ENCODE assay signal across 18 mouse cellular contexts in genomic region chr13:112853710-112854316, GRCm38 (mm10). TPM values are rescaled to one million over a fixed set of nuclear protein-coding genes. Genes with fewer than 3 reads are reported as not detected.
A peak's percentile ranks its signal among the peaks of the same experiment; 100 is the strongest.
DNase-seq lines count a peak whose midpoint lies in the region; ATAC-seq and TF ChIP-seq lines count a peak whose summit lies in the region.
"Had no signal": no experiment of that assay in that cellular context is flagged by ENCODE, and none has a peak within 500 bp of the region (broad histone marks: within the 10 kb centered on the region; RNA-seq: fewer than 3 reads in every experiment).

No protein-coding gene starts in this region.

- WGBS in forebrain, embryonic 11.5 days, result 31% methylated on average over 17 of the region's 17 CpGs
- WGBS in forebrain, postnatal 0 days, result 25% methylated on average over 17 of the region's 17 CpGs
- 50% methylated on average over 17 of the region's 17 CpGs for WGBS in midbrain, embryonic 10.5 days
- WGBS in midbrain, postnatal 0 days, result 48% methylated on average over 17 of the region's 17 CpGs
- WGBS in forebrain, embryonic 15.5 days, result 15% methylated on average over 17 of the region's 17 CpGs
- WGBS in intestine, postnatal 0 days, result 62% methylated on average over 17 of the region's 17 CpGs

- H3K9me3 ChIP-seq in forebrain, embryonic 11.5 days (ENCODE audit: control insufficient read depth, low read length), result no peaks in the 10 kb centered on the region
- no peaks in the 10 kb centered on the region for H3K9me3 ChIP-seq in forebrain, postnatal 0 days (ENCODE audit: low read length)
- no peaks in the 10 kb centered on the region for H3K9me3 ChIP-seq in midbrain, embryonic 10.5 days (replicated peaks)
- no peaks in the 10 kb centered on the region for H3K9me3 ChIP-seq in midbrain, postnatal 0 days (ENCODE audit: low read length)
- H3K9me3 ChIP-seq in forebrain, embryonic 15.5 days, result no peaks in the 10 kb centered on the region
- no peaks in the 10 kb centered on the region for H3K9me3 ChIP-seq in intestine, postnatal 0 days (ENCODE audit: control insufficient read depth)
- H3K9me3 ChIP-seq: embryonic facial prominence, embryonic 10.5 days; heart, embryonic 13.5 days; limb, embryonic 13.5 days had no signal

- no peak overlapping the region for H3K9ac ChIP-seq in forebrain, embryonic 11.5 days (ENCODE audit: low read length)
- no peak overlapping the region for H3K9ac ChIP-seq in forebrain, postnatal 0 days
- no peak overlapping the region for H3K9ac ChIP-seq in midbrain, postnatal 0 days (replicated peaks; ENCODE audit: low read length, poor library complexity, severe bottlenecking)
- no peak overlapping the region for H3K9ac ChIP-seq in forebrain, embryonic 15.5 days (replicated peaks)
- H3K9ac ChIP-seq in intestine, postnatal 0 days (ENCODE audit: low read depth, low read length), result no peak overlapping the region
- H3K9ac ChIP-seq: heart, embryonic 13.5 days; limb, embryonic 13.5 days; liver, embryonic 14.5 days had no signal

- no peaks in the 10 kb centered on the region; the same call in 1 of the 2 replicates for H3K4me1 ChIP-seq in forebrain, embryonic 11.5 days (replicated peaks; ENCODE audit: control insufficient read depth, insufficient read depth, low read length)
- H3K4me1 ChIP-seq in forebrain, postnatal 0 days (ENCODE audit: insufficient read depth), result no peaks in the 10 kb centered on the region
- H3K4me1 ChIP-seq in midbrain, embryonic 10.5 days, result peaks cover 17% of the 10 kb centered on the region
- H3K4me1 ChIP-seq in midbrain, postnatal 0 days (ENCODE audit: insufficient read depth, low read length), result no peaks in the 10 kb centered on the region
- 0 out of 2 replicates have a peak, but pooled peaks cover 3% of the 10 kb centered on the region for H3K4me1 ChIP-seq in forebrain, embryonic 15.5 days
- H3K4me1 ChIP-seq in intestine, postnatal 0 days (replicated peaks; ENCODE audit: control insufficient read depth, insufficient read depth, low read length), result no peaks in the 10 kb centered on the region
- H3K4me1 ChIP-seq: heart, embryonic 13.5 days; limb, embryonic 13.5 days had no signal

- peak; percentile 68 for ATAC-seq in forebrain, embryonic 11.5 days (replicated peaks; ENCODE audit: low FRiP score)
- no peak for ATAC-seq in forebrain, postnatal 0 days
- ATAC-seq in midbrain, postnatal 0 days (ENCODE audit: low FRiP score), result no peak
- peak; percentile 57; the same call in 1 of the 2 replicates for ATAC-seq in forebrain, embryonic 15.5 days (replicated peaks)
- ATAC-seq in intestine, postnatal 0 days, result peak; percentile 41; the same call in 1 of the 2 replicates

- no peak for TF ChIP-seq CTCF in forebrain, postnatal 0 days (IDR thresholded peaks at IDR 0.05; ENCODE audit: low read depth)
- no peak for TF ChIP-seq CTCF in midbrain, postnatal 0 days (IDR thresholded peaks at IDR 0.05)
- TF ChIP-seq CTCF in intestine, postnatal 0 days (IDR thresholded peaks at IDR 0.05; ENCODE audit: low read depth), result no peak

- peak overlapping the region; percentile 12; the same call in 1 of the 2 replicates for H3K4me2 ChIP-seq in forebrain, embryonic 11.5 days (ENCODE audit: low read depth, low read length, severe bottlenecking)
- H3K4me2 ChIP-seq in forebrain, postnatal 0 days (ENCODE audit: low read depth), result no peak overlapping the region
- no peak overlapping the region for H3K4me2 ChIP-seq in midbrain, postnatal 0 days (ENCODE audit: low read depth, low read length, poor library complexity, severe bottlenecking)
- H3K4me2 ChIP-seq in forebrain, embryonic 15.5 days (replicated peaks), result no peak overlapping the region
- H3K4me2 ChIP-seq in intestine, postnatal 0 days (replicated peaks; ENCODE audit: low read depth), result peak overlapping the region; percentile 13; the same call in 1 of the 2 replicates
- H3K4me2 ChIP-seq: heart, embryonic 13.5 days; limb, embryonic 13.5 days had no signal

- no peak overlapping the region for H3K4me3 ChIP-seq in forebrain, embryonic 11.5 days (ENCODE audit: low read depth, low read length)
- H3K4me3 ChIP-seq in forebrain, postnatal 0 days (ENCODE audit: low read depth, low read length), result no peak overlapping the region
- H3K4me3 ChIP-seq in midbrain, embryonic 10.5 days, result no peak overlapping the region
- no peak overlapping the region for H3K4me3 ChIP-seq in midbrain, postnatal 0 days (ENCODE audit: low read depth, low read length)
- no peak overlapping the region for H3K4me3 ChIP-seq in forebrain, embryonic 15.5 days
- H3K4me3 ChIP-seq in intestine, postnatal 0 days (ENCODE audit: low read depth, low read length), result no peak overlapping the region
- H3K4me3 ChIP-seq: embryonic facial prominence, embryonic 10.5 days; heart, embryonic 13.5 days; limb, embryonic 13.5 days had no signal

- H3K27ac ChIP-seq in forebrain, embryonic 11.5 days (ENCODE audit: low read depth, low read length), result no peak overlapping the region
- H3K27ac ChIP-seq in forebrain, postnatal 0 days (ENCODE audit: low read depth, low read length), result no peak overlapping the region
- no peak overlapping the region for H3K27ac ChIP-seq in midbrain, embryonic 10.5 days (replicated peaks)
- H3K27ac ChIP-seq in midbrain, postnatal 0 days (ENCODE audit: low read depth, low read length), result no peak overlapping the region
- H3K27ac ChIP-seq in forebrain, embryonic 15.5 days (replicated peaks), result no peak overlapping the region
- peak overlapping the region; percentile 50; the same call in 1 of the 2 replicates for H3K27ac ChIP-seq in intestine, postnatal 0 days (ENCODE audit: low read depth, low read length)
- H3K27ac ChIP-seq: embryonic facial prominence, embryonic 10.5 days; heart, embryonic 13.5 days; limb, embryonic 13.5 days; liver, embryonic 14.5 days; stomach, postnatal 0 days had no signal

- H3K27me3 ChIP-seq in forebrain, embryonic 11.5 days (ENCODE audit: control insufficient read depth, insufficient read depth, low read length), result no peaks in the 10 kb centered on the region
- no peaks in the 10 kb centered on the region for H3K27me3 ChIP-seq in forebrain, postnatal 0 days (ENCODE audit: insufficient read depth, low read length)
- H3K27me3 ChIP-seq in midbrain, embryonic 10.5 days (ENCODE audit: low read depth, poor library complexity, severe bottlenecking), result no peaks in the 10 kb centered on the region
- no peaks in the 10 kb centered on the region for H3K27me3 ChIP-seq in midbrain, postnatal 0 days (ENCODE audit: insufficient read depth, low read length)
- no peaks in the 10 kb centered on the region for H3K27me3 ChIP-seq in forebrain, embryonic 15.5 days
- H3K27me3 ChIP-seq in intestine, postnatal 0 days (replicated peaks; ENCODE audit: control insufficient read depth, insufficient read depth, low read length), result no peaks in the 10 kb centered on the region
- H3K27me3 ChIP-seq: heart, embryonic 13.5 days; limb, embryonic 13.5 days had no signal

- peak; percentile 64 for DNase-seq in forebrain, embryonic 11.5 days (ENCODE audit: low spot score)
- no peak for DNase-seq in forebrain, postnatal 0 days
- DNase-seq in midbrain, embryonic 10.5 days (ENCODE audit: low spot score), result peak; percentile 26
- no peak for DNase-seq in midbrain, postnatal 0 days (ENCODE audit: low spot score)
- no peak for DNase-seq in gastrocnemius, postnatal 25 days
- no peak for DNase-seq in thymus, postnatal 25 days
- DNase-seq: cerebellum, adult 9-11 months; heart, postnatal 36 days; kidney, adult 18-20 months; right cerebral cortex, postnatal 25 days; thymus, postnatal 14 days had no signal

- H3K36me3 ChIP-seq in forebrain, embryonic 11.5 days (ENCODE audit: control insufficient read depth, insufficient read depth, low read length), result no peaks in the 10 kb centered on the region
- H3K36me3 ChIP-seq in forebrain, postnatal 0 days (ENCODE audit: insufficient read depth), result no peaks in the 10 kb centered on the region
- peaks cover 4% of the 10 kb centered on the region; the same call in 1 of the 2 replicates for H3K36me3 ChIP-seq in midbrain, embryonic 10.5 days
- peaks cover 6% of the 10 kb centered on the region; the same call in 1 of the 2 replicates for H3K36me3 ChIP-seq in midbrain, postnatal 0 days (ENCODE audit: insufficient read depth, low read length)
- 0 out of 2 replicates have a peak, but pooled peaks cover 5% of the 10 kb centered on the region for H3K36me3 ChIP-seq in forebrain, embryonic 15.5 days
- peaks cover 18% of the 10 kb centered on the region for H3K36me3 ChIP-seq in intestine, postnatal 0 days (ENCODE audit: control insufficient read depth, insufficient read depth)

RNA-seq across cellular contexts. Expression of gene Plpp1, which starts 53.2 kb away (rescaled TPM):
- polyA plus RNA-seq in forebrain, embryonic 11.5 days (2014; fragmentation: Nextera tagmentation; extraction: Ambion mirVana), result 16.1 and 16.2 TPM in 2 replicates
- total RNA-seq in forebrain, postnatal 0 days (2014; rRNA removed), result 44.4 and 48.0 TPM in 2 replicates
- 60.8 and 68.0 TPM in 2 replicates for polyA plus RNA-seq in forebrain, postnatal 0 days (2015; fragmentation: Nextera tagmentation; extraction: Ambion mirVana)
- 22.3 and 22.6 TPM in 2 replicates for polyA plus RNA-seq in midbrain, embryonic 10.5 days (2016; fragmentation: Nextera tagmentation; extraction: Ambion mirVana)
- total RNA-seq in midbrain, postnatal 0 days (2014; rRNA removed), result 59.7 and 59.9 TPM in 2 replicates
- polyA plus RNA-seq in midbrain, postnatal 0 days (2015; fragmentation: Nextera tagmentation; extraction: Ambion mirVana), result 87.2 and 91.0 TPM in 2 replicates
- 38.0 and 39.3 TPM in 2 replicates for polyA plus RNA-seq in forebrain, embryonic 15.5 days (2015; fragmentation: Nextera tagmentation; extraction: Ambion mirVana)
- polyA plus RNA-seq in intestine, postnatal 0 days (2015; fragmentation: Nextera tagmentation; extraction: Ambion mirVana), result 91.0 and 98.5 TPM in 2 replicates
- 10 to 100 TPM; 35.9 to 43.0 TPM for total RNA-seq in gastrocnemius, postnatal 25 days (2021)

Comparison
In these comparisons a context has a peak if more than half of its experiments do, and no peak if none do; other contexts are left out.
1. ATAC-seq: peak in forebrain, embryonic 11.5 days (single experiment), forebrain, embryonic 15.5 days (single experiment) and intestine, postnatal 0 days (single experiment); none in forebrain, postnatal 0 days (single experiment) and midbrain, postnatal 0 days (single experiment).
2. DNase-seq: peak in forebrain, embryonic 11.5 days (single experiment) and midbrain, embryonic 10.5 days (single experiment); none in forebrain, postnatal 0 days (single experiment), midbrain, postnatal 0 days (single experiment), gastrocnemius, postnatal 25 days (single experiment) and thymus, postnatal 25 days (single experiment).
3. H3K4me2 ChIP-seq: peak in forebrain, embryonic 11.5 days (single experiment) and intestine, postnatal 0 days (single experiment); none in forebrain, postnatal 0 days (single experiment), midbrain, postnatal 0 days (single experiment) and forebrain, embryonic 15.5 days (single experiment).